29 mouse cellular contexts compared by ENCODE assay signal in the genomic region with DNA sequence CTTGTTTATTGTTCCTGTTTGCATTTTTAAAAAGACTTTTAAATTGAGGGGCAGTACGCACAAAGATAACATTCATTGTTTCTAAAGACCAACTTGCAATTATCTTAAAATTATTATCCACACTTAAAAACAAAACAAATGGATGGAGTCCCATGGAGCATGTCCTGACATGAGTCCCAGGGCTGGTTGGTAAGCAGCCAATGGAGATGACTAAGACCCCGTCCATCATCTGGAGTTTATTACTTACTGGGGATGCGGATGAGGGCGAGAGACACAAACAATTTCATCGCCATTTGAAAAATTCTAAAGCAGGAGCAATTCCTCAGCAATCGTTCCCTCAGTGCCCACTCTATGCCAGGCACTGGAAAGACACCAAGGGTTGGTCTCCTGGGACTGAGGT. TPM values are rescaled to one million over a fixed set of nuclear protein-coding genes. Genes with fewer than 3 reads are reported as not detected.
DNase-seq lines count a peak whose midpoint lies in the region; ATAC-seq and TF ChIP-seq lines count a peak whose summit lies in the region.
"Had no signal": no experiment of that assay in that cellular context is flagged by ENCODE, and none has a peak within 500 bp of the region (broad histone marks: within the 10 kb centered on the region; RNA-seq: fewer than 3 reads in every experiment).

No protein-coding gene starts in this region.

- no peaks in the 10 kb centered on the region for H3K36me3 ChIP-seq in hindbrain, postnatal 0 days (ENCODE audit: insufficient read depth, low read length)
- H3K36me3 ChIP-seq in hindbrain, embryonic 10.5 days = no peaks in the 10 kb centered on the region
- H3K36me3 ChIP-seq in C2C12 (ENCODE audit: control insufficient read depth, insufficient read depth) = no peaks in the 10 kb centered on the region
- H3K36me3 ChIP-seq: limb, embryonic 12.5 days; midbrain, embryonic 13.5 days; neural tube, embryonic 12.5 days had no signal

- no peaks in the 10 kb centered on the region for H3K9me3 ChIP-seq in hindbrain, postnatal 0 days (ENCODE audit: low read length)
- no peaks in the 10 kb centered on the region for H3K9me3 ChIP-seq in hindbrain, embryonic 10.5 days
- H3K9me3 ChIP-seq: limb, embryonic 12.5 days; megakaryocyte, embryonic 14.5 days; midbrain, embryonic 13.5 days; neural tube, embryonic 12.5 days had no signal

- no peak overlapping the region for H3K4me2 ChIP-seq in hindbrain, postnatal 0 days (ENCODE audit: low read depth, low read length)
- H3K4me2 ChIP-seq: heart, embryonic 11.5 days; hindbrain, embryonic 14.5 days; limb, embryonic 12.5 days; liver, embryonic 11.5 days; midbrain, embryonic 13.5 days; neural tube, embryonic 12.5 days had no signal

- H3K79me2 ChIP-seq in C2C12 (ENCODE audit: control insufficient read depth, insufficient read depth) = no peaks in the 10 kb centered on the region

- ATAC-seq in hindbrain, postnatal 0 days = no peak
- ATAC-seq: forebrain, embryonic 16.5 days; inflammation-experienced regulatory T-cells, adult 6 months; midbrain, embryonic 13.5 days; Patski had no signal

- 52% methylated on average over 6 of the region's 6 CpGs for WGBS in hindbrain, postnatal 0 days
- 83% methylated on average over 6 of the region's 6 CpGs for WGBS in hindbrain, embryonic 10.5 days

- H3K9ac ChIP-seq in hindbrain, postnatal 0 days (replicated peaks; ENCODE audit: low read length) = no peak overlapping the region
- H3K9ac ChIP-seq: hindbrain, embryonic 14.5 days; limb, embryonic 12.5 days; midbrain, embryonic 13.5 days; neural tube, embryonic 12.5 days had no signal

- H3K27me3 ChIP-seq in hindbrain, postnatal 0 days (ENCODE audit: insufficient read depth, low read length) = no peaks in the 10 kb centered on the region
- H3K27me3 ChIP-seq in hindbrain, embryonic 10.5 days (ENCODE audit: insufficient read depth, poor library complexity, severe bottlenecking) = no peaks in the 10 kb centered on the region
- H3K27me3 ChIP-seq in C2C12 (ENCODE audit: control insufficient read depth, insufficient read depth, insufficient read length) = no peaks in the 10 kb centered on the region
- H3K27me3 ChIP-seq: megakaryocyte, embryonic 14.5 days; midbrain, embryonic 13.5 days; neural tube, embryonic 12.5 days; Patski had no signal

- DNase-seq in adrenal gland, postnatal 10 days = peak; percentile 23
- no peak for DNase-seq in adrenal gland, postnatal 25 days
- peak; percentile 32 for DNase-seq in hindbrain, postnatal 0 days (ENCODE audit: low spot score)
- DNase-seq in hindbrain, embryonic 10.5 days (ENCODE audit: low spot score) = no peak
- peak; percentile 32 for DNase-seq in brain, adult 2 months (ENCODE audit: low read depth, low spot score)
- DNase-seq in cerebellum, adult 18-20 months = no peak
- no peak for DNase-seq in right cerebral cortex, adult 18-20 months
- DNase-seq: cerebellum, adult 8-10 months; cerebellum, postnatal 25 days; heart, adult 11 months; heart, postnatal 36 days; kidney, adult 11 months; kidney, postnatal 14 days; layer of hippocampus, adult 9-11 months; lung, postnatal 4 days; right cerebral cortex, postnatal 4 days; thymus, adult 2 months; thymus, postnatal 36 days had no signal

- H3K4me1 ChIP-seq in hindbrain, postnatal 0 days (ENCODE audit: insufficient read depth, low read length) = peaks cover 5% of the 10 kb centered on the region; the same call in 1 of the 2 replicates
- H3K4me1 ChIP-seq in hindbrain, embryonic 10.5 days (replicated peaks) = peaks cover 21% of the 10 kb centered on the region

- H3ac ChIP-seq in C2C12 (ENCODE audit: control insufficient read depth, insufficient read length, low read depth) = no peak overlapping the region

- no peaks in the 10 kb centered on the region for H3K79me3 ChIP-seq in C2C12 (ENCODE audit: low read depth)

- H3K27ac ChIP-seq in hindbrain, postnatal 0 days = no peak overlapping the region
- no peak overlapping the region for H3K27ac ChIP-seq in hindbrain, embryonic 10.5 days
- H3K27ac ChIP-seq: hindbrain, embryonic 14.5 days; limb, embryonic 12.5 days; midbrain, embryonic 13.5 days; neural tube, embryonic 12.5 days had no signal

- TF ChIP-seq CTCF in hindbrain, postnatal 0 days (IDR thresholded peaks at IDR 0.05; ENCODE audit: low read depth) = no peak
- TF ChIP-seq CTCF in C2C12 (IDR thresholded peaks at IDR 0.05; ENCODE audit: control insufficient read depth, insufficient read depth, insufficient read length) = no peak

- no peak overlapping the region for H3K4me3 ChIP-seq in hindbrain, postnatal 0 days (ENCODE audit: low read length)
- no peak overlapping the region for H3K4me3 ChIP-seq in hindbrain, embryonic 10.5 days
- H3K4me3 ChIP-seq in C2C12 (ENCODE audit: insufficient read depth, poor library complexity, severe bottlenecking) = no peak overlapping the region
- H3K4me3 ChIP-seq: limb, embryonic 12.5 days; megakaryocyte, embryonic 14.5 days; midbrain, embryonic 13.5 days; neural tube, embryonic 12.5 days had no signal

TF ChIP-seq in C2C12, 6 proteins besides CTCF, POLR2A, EP300 and RAD21:
- TF ChIP-seq MYOG (IDR thresholded peaks at IDR 0.05; ENCODE audit: control insufficient read depth, extremely low read depth, insufficient read length) (no peak), FOSL1 (IDR thresholded peaks at IDR 0.05; ENCODE audit: insufficient read depth, low read length, poor library complexity, severe bottlenecking) (peak; percentile 17), MYOD1 (IDR thresholded peaks at IDR 0.05; ENCODE audit: control insufficient read depth, insufficient read length, low read depth) (no peak), USF1 (IDR thresholded peaks at IDR 0.05; ENCODE audit: low read depth) (no peak), MAX (IDR thresholded peaks at IDR 0.05) (peak; percentile 25), CEBPB (IDR thresholded peaks at IDR 0.05; ENCODE audit: low read depth) (no peak)

RNA-seq across cellular contexts. Expression of gene Gsn, which starts 21.2 kb away (rescaled TPM):
- 100 to 1,000 TPM; 161 to 192 TPM for total RNA-seq in adrenal gland, postnatal 10 days (2021)
- 181 and 185 TPM in 2 replicates for total RNA-seq in adrenal gland, postnatal 25 days (2021)
- total RNA-seq in hindbrain, postnatal 0 days (2014; rRNA removed) = 35.4 and 50.1 TPM in 2 replicates
- polyA plus RNA-seq in hindbrain, postnatal 0 days (2015; fragmentation: Nextera tagmentation; extraction: Ambion mirVana) = 33.8 and 39.4 TPM in 2 replicates
- 20.4 and 33.7 TPM in 2 replicates for polyA plus RNA-seq in hindbrain, embryonic 10.5 days (2016; fragmentation: Nextera tagmentation; extraction: Ambion mirVana)
- 166 TPM for polyA plus RNA-seq in C2C12 (2012; fragmentation: generic; extraction: Trizol)

RNA-seq across cellular contexts. Expression of gene Rab14, which starts 34.1 kb away (rescaled TPM):
- 100 to 1,000 TPM; 172 to 185 TPM for total RNA-seq in adrenal gland, postnatal 10 days (2021)
- 236 and 239 TPM in 2 replicates for total RNA-seq in adrenal gland, postnatal 25 days (2021)
- total RNA-seq in hindbrain, postnatal 0 days (2014; rRNA removed) = 65.2 and 79.8 TPM in 2 replicates
- 495 and 511 TPM in 2 replicates for polyA plus RNA-seq in hindbrain, postnatal 0 days (2015; fragmentation: Nextera tagmentation; extraction: Ambion mirVana)
- 254 and 286 TPM in 2 replicates for polyA plus RNA-seq in hindbrain, embryonic 10.5 days (2016; fragmentation: Nextera tagmentation; extraction: Ambion mirVana)
- polyA plus RNA-seq in C2C12 (2012; fragmentation: generic; extraction: Trizol) = 47.9 TPM

Comparison
In these comparisons a context has a peak if more than half of its experiments do, and no peak if none do; other contexts are left out.
1. DNase-seq: peak in adrenal gland, postnatal 10 days (single experiment), hindbrain, postnatal 0 days (single experiment) and brain, adult 2 months (single experiment); none in adrenal gland, postnatal 25 days (single experiment), hindbrain, embryonic 10.5 days (single experiment), cerebellum, adult 18-20 months (0 of 2) and right cerebral cortex, adult 18-20 months (single experiment).